Mouse (Mus musculus): ENCODE measurements around the gene Cilp2. TPM values are rescaled to one million over a fixed set of nuclear protein-coding genes. Genes with fewer than 3 reads are reported as not detected.
A peak's percentile ranks its signal among the peaks of the same experiment; 100 is the strongest.

Gene Cilp2
- polyA plus RNA-seq, 1 experiment from 2014 or later = 0.17 TPM

GRCm38 (mm10) chr8:69874155-69874554 lies 13.3 kb downstream of the Cilp2 start:
- ATAC-seq (no peak), DNase-seq (ENCODE audit: low spot score) (peak; percentile 77)
- Histone ChIP-seq H3K36me3 (ENCODE audit: insufficient read depth, low read length) (no peaks in the 10 kb centered on the region), H3K9me3 (ENCODE audit: low read length) (no peaks in the 10 kb centered on the region), H3K4me2 (replicated peaks; ENCODE audit: low read depth, low read length) (no peak overlapping the region), H3K27me3 (replicated peaks; ENCODE audit: insufficient read depth, low read length) (no peaks in the 10 kb centered on the region), H3K4me3 (ENCODE audit: low read depth, low read length) (no peak overlapping the region), H3K9ac (replicated peaks; ENCODE audit: low read depth) (no peak overlapping the region), H3K4me1 (ENCODE audit: insufficient read depth, low read depth, low read length) (no peaks in the 10 kb centered on the region), H3K27ac (ENCODE audit: low read length) (no peak overlapping the region)
- 7% methylated on average over 9 of the region's 9 CpGs for WGBS
- TF ChIP-seq CTCF (IDR thresholded peaks at IDR 0.05) (peak; percentile 85), EP300 (IDR thresholded peaks at IDR 0.05) (no peak)

DNA sequence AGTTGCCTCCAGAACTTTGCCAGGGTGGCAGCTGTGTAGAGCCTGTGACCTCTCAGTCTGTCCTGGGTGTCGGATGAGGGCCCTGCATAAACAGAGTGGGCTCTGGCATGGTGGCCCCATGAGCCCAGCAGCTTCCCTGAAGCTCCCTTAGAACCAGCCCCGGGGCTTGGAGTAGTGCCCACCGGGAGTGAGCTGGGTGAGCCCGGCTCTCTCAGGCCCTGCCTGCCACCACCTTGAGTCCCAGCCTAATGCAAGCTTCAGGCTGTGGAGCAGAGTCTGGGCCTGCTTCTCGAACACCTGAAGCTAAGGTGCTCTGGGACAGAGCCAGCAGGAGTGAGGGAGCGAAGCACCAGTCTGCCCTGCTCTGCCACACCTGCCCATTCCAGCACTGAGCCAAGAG lies 16.6 kb downstream of the Cilp2 start:
- ATAC-seq (no peak), DNase-seq (ENCODE audit: low spot score) (no peak)
- Histone ChIP-seq H3K36me3 (ENCODE audit: insufficient read depth, low read length) (no peaks in the 10 kb centered on the region), H3K27ac (ENCODE audit: low read length) (no peak overlapping the region), H3K4me2 (replicated peaks; ENCODE audit: low read depth, low read length) (no peak overlapping the region), H3K9ac (replicated peaks; ENCODE audit: low read depth) (no peak overlapping the region), H3K27me3 (replicated peaks; ENCODE audit: insufficient read depth, low read length) (no peaks in the 10 kb centered on the region), H3K4me3 (ENCODE audit: low read depth, low read length) (no peak overlapping the region), H3K4me1 (ENCODE audit: insufficient read depth, low read depth, low read length) (no peaks in the 10 kb centered on the region), H3K9me3 (ENCODE audit: low read length) (no peaks in the 10 kb centered on the region)
- TF ChIP-seq EP300 (IDR thresholded peaks at IDR 0.05) = no peak
- TF ChIP-seq CTCF (IDR thresholded peaks at IDR 0.05) = no peak
- 79% methylated on average over 6 of the region's 6 CpGs for WGBS

- H3K9ac ChIP-seq (replicated peaks; ENCODE audit: low read depth) = no peak overlapping the region
- H3K4me2 ChIP-seq (replicated peaks; ENCODE audit: low read depth, low read length) = no peak overlapping the region
- no peak overlapping the region for H3K4me3 ChIP-seq (ENCODE audit: low read depth, low read length)
- TF ChIP-seq EP300 (IDR thresholded peaks at IDR 0.05) (no peak), CTCF (IDR thresholded peaks at IDR 0.05) (no peak)
- DNase-seq (ENCODE audit: low spot score) (no peak), ATAC-seq (no peak)
- H3K4me1 ChIP-seq (ENCODE audit: insufficient read depth, low read depth, low read length) = no peaks in the 10 kb centered on the region
- H3K9me3 ChIP-seq (ENCODE audit: low read length) = no peaks in the 10 kb centered on the region
- H3K27me3 ChIP-seq (replicated peaks; ENCODE audit: insufficient read depth, low read length) = no peaks in the 10 kb centered on the region
- H3K27ac ChIP-seq (ENCODE audit: low read length) = no peak overlapping the region
- 79% methylated on average over 11 of the region's 11 CpGs for WGBS
- no peaks in the 10 kb centered on the region for H3K36me3 ChIP-seq (ENCODE audit: insufficient read depth, low read length)
Observed at GRCm38 (mm10) chr8:69870003-69870765, 17.3 kb downstream of the Cilp2 start.

DNA sequence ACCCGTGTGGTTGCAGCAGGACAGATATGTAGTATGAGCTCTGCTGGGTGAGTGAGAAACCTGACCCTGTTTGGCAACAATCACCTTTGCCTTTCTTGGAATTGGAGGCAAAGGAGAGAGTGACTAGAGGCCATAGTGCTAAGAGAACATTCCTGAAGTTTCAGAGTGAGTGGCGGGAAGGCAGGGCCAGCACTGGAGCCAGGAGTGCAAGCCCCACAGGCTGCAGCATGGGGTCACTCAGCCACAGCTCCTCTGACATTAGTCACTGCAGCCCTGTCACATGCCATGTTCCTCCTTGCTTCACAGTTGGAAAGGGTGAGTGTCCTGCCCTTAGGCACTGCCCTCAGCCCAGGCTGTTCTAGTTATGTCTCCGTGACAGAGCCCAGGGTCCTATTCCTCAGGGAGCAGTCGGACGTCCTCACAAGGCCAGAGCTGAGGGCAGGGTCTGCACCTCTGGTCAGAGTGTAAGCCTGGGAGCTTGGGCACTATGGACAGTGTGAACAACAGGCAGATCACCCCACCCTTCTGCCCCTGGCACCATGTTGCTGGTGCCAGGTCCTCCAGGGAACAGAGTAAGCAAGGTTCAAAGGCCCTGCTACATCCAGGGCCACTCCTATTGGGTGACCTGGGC lies 19.7 kb downstream of the Cilp2 start:
- peak; percentile 51 for DNase-seq (ENCODE audit: low spot score)
- Histone ChIP-seq H3K9ac (replicated peaks; ENCODE audit: low read depth) (no peak overlapping the region), H3K4me3 (ENCODE audit: low read depth, low read length) (no peak overlapping the region), H3K27me3 (replicated peaks; ENCODE audit: insufficient read depth, low read length) (no peaks in the 10 kb centered on the region), H3K4me2 (replicated peaks; ENCODE audit: low read depth, low read length) (no peak overlapping the region), H3K4me1 (ENCODE audit: insufficient read depth, low read depth, low read length) (no peaks in the 10 kb centered on the region), H3K27ac (ENCODE audit: low read length) (no peak overlapping the region), H3K36me3 (ENCODE audit: insufficient read depth, low read length) (no peaks in the 10 kb centered on the region), H3K9me3 (ENCODE audit: low read length) (no peaks in the 10 kb centered on the region)
- WGBS = 70% methylated on average over 5 of the region's 5 CpGs
- TF ChIP-seq EP300 (IDR thresholded peaks at IDR 0.05) = no peak
- TF ChIP-seq CTCF (IDR thresholded peaks at IDR 0.05) = no peak
- peak; percentile 83 for ATAC-seq

DNA sequence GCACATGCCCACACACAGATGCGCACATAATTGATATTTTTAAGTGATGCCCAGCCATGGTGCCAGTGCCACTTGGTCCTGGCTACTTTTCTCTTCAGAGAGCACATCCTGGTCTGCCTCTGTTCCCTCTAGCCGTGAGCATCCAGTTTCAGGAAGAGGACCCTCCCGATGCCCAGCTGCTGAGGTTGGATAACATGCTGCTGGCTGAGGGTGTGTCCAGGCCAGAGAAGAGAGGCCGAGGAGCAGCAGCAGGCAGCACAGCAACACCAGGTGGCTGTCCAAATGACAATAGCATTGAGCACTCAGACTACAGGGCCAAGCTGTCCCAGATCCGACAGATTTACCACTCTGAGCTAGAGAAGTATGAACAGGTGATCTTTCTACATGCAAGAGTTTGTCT lies 23.3 kb downstream of the Cilp2 start:
- no peak overlapping the region for H3K27ac ChIP-seq (ENCODE audit: low read length)

DNA sequence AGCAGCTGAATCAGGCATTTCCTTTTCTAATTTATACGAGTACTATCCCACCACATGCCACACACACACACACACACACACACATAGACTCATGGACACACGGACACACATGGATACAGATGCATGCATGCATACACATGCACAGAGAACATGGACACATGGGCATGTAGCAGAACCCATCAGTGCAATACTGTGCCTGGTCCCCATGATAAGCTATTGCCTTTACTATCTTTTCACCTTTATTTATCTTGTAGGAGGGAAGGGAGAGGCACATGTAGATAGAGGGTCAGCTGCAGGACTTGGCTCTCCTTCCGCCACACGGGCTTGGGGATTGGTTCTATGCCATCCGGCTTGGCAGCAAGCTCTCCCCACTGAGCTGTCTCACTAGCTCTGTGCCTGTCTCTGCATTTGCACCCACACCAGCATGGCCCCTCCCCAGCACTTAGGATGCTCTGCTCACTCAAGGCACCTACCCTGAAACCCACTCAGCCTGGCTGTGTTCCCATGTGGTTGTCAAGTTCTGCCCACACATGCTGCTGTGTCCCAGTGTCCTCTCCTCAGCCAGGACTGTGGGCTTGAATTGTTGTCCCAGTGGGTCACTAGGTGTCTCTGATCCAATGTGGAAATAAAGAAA lies 24.0 kb downstream of the Cilp2 start:
- no peak for ATAC-seq
- TF ChIP-seq EP300 (IDR thresholded peaks at IDR 0.05) (no peak), CTCF (IDR thresholded peaks at IDR 0.05) (no peak)
- whole genome bisulfite sequencing = 80% methylated on average over 5 of the region's 5 CpGs

More for the DNA sequence above, 23.3 kb downstream of the Cilp2 start:
- ATAC-seq = no peak
- WGBS = 53% methylated on average over 5 of the region's 5 CpGs
- no peak for DNase-seq (ENCODE audit: low spot score)
- TF ChIP-seq CTCF (IDR thresholded peaks at IDR 0.05) (no peak), EP300 (IDR thresholded peaks at IDR 0.05) (no peak)
- H3K4me2 ChIP-seq (replicated peaks; ENCODE audit: low read depth, low read length) = no peak overlapping the region
- no peaks in the 10 kb centered on the region for H3K27me3 ChIP-seq (replicated peaks; ENCODE audit: insufficient read depth, low read length)
- H3K36me3 ChIP-seq (ENCODE audit: insufficient read depth, low read length) = no peaks in the 10 kb centered on the region
- H3K4me1 ChIP-seq (ENCODE audit: insufficient read depth, low read depth, low read length) = no peaks in the 10 kb centered on the region
- H3K4me3 ChIP-seq (ENCODE audit: low read depth, low read length) = no peak overlapping the region
- H3K9ac ChIP-seq (replicated peaks; ENCODE audit: low read depth) = no peak overlapping the region
- no peaks in the 10 kb centered on the region for H3K9me3 ChIP-seq (ENCODE audit: low read length)

More for the DNA sequence above, 24.0 kb downstream of the Cilp2 start:
- H3K9ac ChIP-seq (replicated peaks; ENCODE audit: low read depth) = no peak overlapping the region
- no peaks in the 10 kb centered on the region for H3K27me3 ChIP-seq (replicated peaks; ENCODE audit: insufficient read depth, low read length)
- no peaks in the 10 kb centered on the region for H3K9me3 ChIP-seq (ENCODE audit: low read length)
- H3K36me3 ChIP-seq (ENCODE audit: insufficient read depth, low read length) = no peaks in the 10 kb centered on the region
- no peak overlapping the region for H3K4me3 ChIP-seq (ENCODE audit: low read depth, low read length)
- no peak overlapping the region for H3K4me2 ChIP-seq (replicated peaks; ENCODE audit: low read depth, low read length)
- DNase-seq (ENCODE audit: low spot score) = no peak
- no peak overlapping the region for H3K27ac ChIP-seq (ENCODE audit: low read length)
- H3K4me1 ChIP-seq (ENCODE audit: insufficient read depth, low read depth, low read length) = no peaks in the 10 kb centered on the region
